Mouse (Mus musculus) hindbrain, embryonic 12.5 days (tissue): ENCODE data around the gene Vgll3. TPM values are rescaled to one million over a fixed set of nuclear protein-coding genes. Genes with fewer than 3 reads are reported as not detected.

ENCODE experiments used
- ATAC-seq: fragments of 200-750 bp; cut with Nextera tagmentation; 2 replicates; pipeline ENCODE4 v1.8.0; 2017; ENCODE audit warnings: moderate TSS enrichment; ENCODE audit not compliant: low FRiP score
- H3K27ac ChIP-seq: fragments of 300-500 bp; sonication (generic); 2 replicates; pipeline ENCODE4 v1.5.1; 2016; ENCODE audit warnings: mild to moderate bottlenecking
- H3K27me3 ChIP-seq: fragments of 300-500 bp; sonication (generic); 2 replicates; pipeline ENCODE4 v1.6.1; 2016; ENCODE audit warnings: mild to moderate bottlenecking
- H3K36me3 ChIP-seq: fragments of 300-500 bp; sonication (generic); 2 replicates; pipeline ENCODE4 v1.6.1; 2016; ENCODE audit warnings: mild to moderate bottlenecking
- H3K4me1 ChIP-seq: fragments of 300-500 bp; sonication (generic); 2 replicates; pipeline ENCODE4 v1.6.1; 2016
- H3K4me2 ChIP-seq: fragments of 300-500 bp; sonication (generic); replicated peaks from 2 replicates; pipeline ENCODE4 v1.6.1; 2016; ENCODE audit warnings: mild to moderate bottlenecking
- H3K4me3 ChIP-seq: fragments of 300-500 bp; sonication (generic); 2 replicates; pipeline ENCODE4 v1.5.1; 2016; ENCODE audit warnings: mild to moderate bottlenecking
- H3K9ac ChIP-seq: fragments of 300-500 bp; sonication (generic); 2 replicates; pipeline ENCODE4 v1.6.1; 2016; ENCODE audit warnings: mild to moderate bottlenecking, moderate library complexity
- H3K9me3 ChIP-seq: fragments of 300-500 bp; sonication (generic); replicated peaks from 2 replicates; pipeline ENCODE4 v1.6.1; 2016; ENCODE audit warnings: mild to moderate bottlenecking
- WGBS: fragments of 180-500 bp; shearing (Covaris S2); methylation state at CpG from one replicate; pipeline ENCODE4 v1.1.7; 2016; 5-methylcytosine and 5-hydroxymethylcytosine counted together
- polyA plus RNA-seq: library from polyadenylated mRNA; unstranded; fragments of >200 nt; fragmentation: Nextera tagmentation; extraction: Ambion mirVana; gene quantifications from 2 replicates; pipeline ENCODE4 v1.2.1, GENCODE M21; 2016

Vgll3 gene
- 10.9 and 12.8 TPM in 2 replicates for polyA plus RNA-seq

DNA sequence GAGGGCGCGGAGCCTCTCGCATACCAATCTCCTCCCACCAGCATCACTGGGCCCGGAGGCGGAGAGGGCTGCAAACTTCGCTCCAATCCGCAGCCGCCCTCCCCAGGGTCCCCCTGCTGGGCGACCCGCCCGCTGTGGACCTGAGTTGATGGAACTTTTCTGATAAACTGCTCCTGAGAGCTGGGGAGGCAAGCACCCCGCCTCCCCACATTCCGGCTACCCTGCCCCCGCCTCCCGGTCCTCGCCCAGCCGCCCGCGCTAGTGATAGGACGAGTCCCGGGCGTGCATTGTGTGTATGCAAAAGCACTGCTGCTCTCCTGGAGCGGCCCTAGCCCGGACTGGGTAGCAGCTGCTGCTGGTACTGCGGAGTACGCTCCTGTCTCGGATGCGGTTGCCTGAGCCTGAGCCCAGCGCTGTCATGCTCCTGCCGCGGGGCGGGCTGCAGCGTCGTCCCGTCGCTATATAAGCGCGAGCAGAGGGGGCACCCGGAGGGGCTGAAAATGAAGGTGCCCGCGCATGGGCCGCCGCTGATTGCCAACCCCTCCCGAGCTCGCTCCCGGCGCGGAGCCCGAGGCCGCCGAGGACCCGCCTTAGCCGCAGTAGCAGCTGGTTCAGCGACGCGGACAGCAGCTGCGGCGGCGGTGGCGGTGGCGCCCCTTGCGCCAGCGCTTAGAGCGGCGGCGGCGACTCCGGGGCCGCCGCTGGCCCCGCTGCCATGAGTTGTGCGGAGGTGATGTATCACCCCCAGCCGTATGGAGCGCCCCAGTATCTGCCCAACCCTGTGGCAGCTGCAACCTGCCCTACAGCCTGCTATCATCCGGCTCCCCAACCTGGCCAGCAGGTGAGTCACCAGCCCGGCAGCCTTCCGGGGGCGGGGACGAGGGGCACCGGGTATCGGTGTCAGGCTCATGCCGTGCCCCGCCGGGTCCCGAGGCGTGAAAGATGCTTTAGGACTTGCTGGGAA lies at the start of gene Vgll3:
TSS of gene Vgll3 (plus strand) at position 340 of the 964 bp plus-strand sequence.
- Histone ChIP-seq H3K36me3 (no peaks in the 10 kb centered on the region), H3K4me3 (peak within 1 kb of the TSS; percentile 67), H3K9me3 (no peaks in the 10 kb centered on the region), H3K9ac (peak within 1 kb of the TSS; percentile 71), H3K4me2 (peak within 1 kb of the TSS; percentile 96), H3K4me1 (peaks cover 8% of the 10 kb centered on the region), H3K27ac (peak within 1 kb of the TSS; percentile 85), H3K27me3 (peaks cover 7% of the 10 kb centered on the region)
- peak; percentile 100 for ATAC-seq
- WGBS: under 1% methylated on average over 85 of the region's 86 CpGs

DNA sequence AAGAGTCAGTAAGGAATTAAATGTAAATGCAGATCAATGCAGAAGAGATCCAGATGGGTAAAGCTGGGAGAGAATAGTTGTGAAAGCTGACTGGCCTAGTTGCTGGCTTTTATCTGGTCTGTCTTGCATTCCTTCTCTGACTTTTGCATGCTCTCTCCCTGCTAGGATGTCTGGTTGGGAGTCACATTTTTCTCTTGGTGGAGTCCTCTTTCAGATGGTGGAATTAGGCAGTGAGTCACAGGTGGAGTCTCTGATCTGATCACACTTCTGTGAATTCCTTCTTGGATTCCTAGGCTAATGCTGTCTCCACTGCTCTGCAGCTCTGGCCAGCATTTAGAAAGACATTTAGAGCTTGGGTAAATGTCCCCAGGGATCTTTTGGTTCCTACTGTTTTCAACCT lies 49.1 kb upstream of the Vgll3 start:
- no peak overlapping the region for H3K9ac ChIP-seq
- no peak overlapping the region for H3K4me3 ChIP-seq
- no peaks in the 10 kb centered on the region for H3K9me3 ChIP-seq
- no peaks in the 10 kb centered on the region for H3K27me3 ChIP-seq
- ATAC-seq: no peak
- H3K36me3 ChIP-seq: no peaks in the 10 kb centered on the region
- H3K4me1 ChIP-seq: no peaks in the 10 kb centered on the region
- H3K27ac ChIP-seq: no peak overlapping the region
- no peak overlapping the region for H3K4me2 ChIP-seq

DNA sequence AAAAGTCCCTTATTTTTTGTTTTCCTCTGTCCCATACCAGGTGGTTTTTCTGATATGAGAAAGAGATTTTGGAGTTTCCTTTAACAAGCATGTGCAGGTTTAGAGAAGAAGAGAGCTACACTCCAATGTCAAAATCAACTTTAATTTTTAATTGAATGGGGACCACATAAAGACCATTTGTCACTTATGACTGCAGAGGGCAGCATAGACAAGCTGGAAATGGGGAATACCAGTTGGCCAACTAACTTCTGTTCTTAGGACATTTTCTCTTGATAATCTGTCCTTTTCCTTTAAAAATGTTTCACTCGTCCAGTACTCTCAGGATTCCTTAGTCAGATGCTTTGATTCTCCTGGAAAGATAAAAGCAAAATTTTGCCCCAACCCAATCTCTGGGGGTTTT lies 29.1 kb upstream of the Vgll3 start:
- WGBS: 65% methylated on average over 1 of the region's 1 CpGs

DNA sequence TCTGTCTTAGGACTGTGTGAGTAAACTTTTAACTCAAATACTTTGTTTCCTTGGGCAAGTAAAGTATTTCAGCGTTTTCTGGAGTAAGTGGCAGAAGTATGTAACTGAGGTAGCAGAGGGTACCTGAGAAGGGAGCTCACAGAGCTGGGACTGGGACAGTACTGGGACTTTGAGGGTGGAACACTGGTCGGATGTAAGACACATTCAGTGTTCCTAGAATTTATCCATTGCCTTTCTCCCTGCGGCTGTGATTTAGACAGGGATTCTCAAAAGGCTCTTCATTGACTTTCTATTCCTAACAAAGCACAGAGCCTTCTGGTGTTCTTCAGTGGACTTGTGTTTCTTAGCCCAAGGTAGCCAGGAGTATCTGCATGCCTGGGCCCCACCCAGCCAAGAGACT lies 1.0 kb downstream of the Vgll3 start:
- no peaks in the 10 kb centered on the region for H3K36me3 ChIP-seq
- no peak overlapping the region for H3K27ac ChIP-seq
- peak overlapping the region; percentile 96 for H3K4me2 ChIP-seq
- 25% methylated on average over 3 of the region's 3 CpGs for WGBS
- peaks cover 8% of the 10 kb centered on the region for H3K4me1 ChIP-seq
- no peak overlapping the region for H3K9ac ChIP-seq
- no peaks in the 10 kb centered on the region for H3K9me3 ChIP-seq
- peak overlapping the region; percentile 67 for H3K4me3 ChIP-seq
- H3K27me3 ChIP-seq: peaks cover 7% of the 10 kb centered on the region
- ATAC-seq: no peak

More for the DNA sequence above, 29.1 kb upstream of the Vgll3 start:
- H3K4me2 ChIP-seq: no peak overlapping the region
- no peak overlapping the region for H3K4me3 ChIP-seq
- no peak overlapping the region for H3K27ac ChIP-seq
- no peaks in the 10 kb centered on the region for H3K36me3 ChIP-seq
- H3K9ac ChIP-seq: no peak overlapping the region
- no peaks in the 10 kb centered on the region for H3K9me3 ChIP-seq
- ATAC-seq: no peak
- no peaks in the 10 kb centered on the region for H3K4me1 ChIP-seq
- H3K27me3 ChIP-seq: no peaks in the 10 kb centered on the region

DNA sequence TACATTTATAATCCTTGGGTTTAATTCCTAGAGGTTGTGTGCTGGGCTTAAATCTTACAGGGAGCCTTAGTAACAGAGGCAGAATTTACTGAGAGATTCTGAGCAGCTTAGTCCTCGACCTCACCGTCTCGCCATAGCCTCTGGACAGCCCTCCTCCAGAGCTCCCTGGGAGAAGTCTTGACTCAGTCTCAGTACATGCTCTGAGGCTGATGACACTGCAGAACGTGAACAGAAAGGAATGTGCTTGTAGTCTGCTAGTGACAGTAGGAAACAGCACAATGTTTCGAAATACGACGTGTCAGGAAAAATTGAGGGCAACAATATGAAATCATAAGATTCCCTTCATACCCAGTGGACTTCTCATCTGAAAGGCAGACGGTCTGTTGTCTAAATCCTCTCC lies 3.7 kb downstream of the Vgll3 start:
- Histone ChIP-seq H3K9ac (no peak overlapping the region), H3K27ac (no peak overlapping the region), H3K4me2 (no peak overlapping the region), H3K27me3 (peaks cover 7% of the 10 kb centered on the region), H3K9me3 (no peaks in the 10 kb centered on the region), H3K4me1 (peaks cover 8% of the 10 kb centered on the region), H3K4me3 (no peak overlapping the region), H3K36me3 (no peaks in the 10 kb centered on the region)
- 76% methylated on average over 8 of the region's 8 CpGs for WGBS
- no peak for ATAC-seq

DNA sequence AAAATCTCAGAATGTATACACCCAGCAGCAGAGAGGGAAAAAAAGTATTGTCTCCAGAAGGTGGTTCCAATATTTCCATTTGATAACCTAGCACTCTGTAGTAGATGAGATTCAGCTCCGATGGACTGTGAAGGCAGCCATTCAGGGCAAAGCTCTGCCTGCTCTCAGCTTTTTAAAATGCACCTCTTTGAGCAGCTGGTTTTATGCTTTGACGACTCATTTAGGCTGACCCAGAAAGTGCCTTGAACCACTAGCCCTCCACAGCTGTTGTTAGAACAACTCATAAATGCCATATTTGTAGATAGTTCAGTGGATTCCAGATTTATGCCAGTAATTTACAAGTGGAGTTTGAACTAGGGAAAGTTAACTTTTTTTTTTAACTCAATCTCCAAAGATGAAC lies 5.7 kb downstream of the Vgll3 start:
- Histone ChIP-seq H3K4me1 (0 out of 2 replicates have a peak, but pooled peaks cover 1% of the 10 kb centered on the region), H3K9ac (no peak overlapping the region), H3K4me3 (no peak overlapping the region), H3K9me3 (no peaks in the 10 kb centered on the region), H3K27me3 (peaks cover 3% of the 10 kb centered on the region), H3K27ac (no peak overlapping the region), H3K36me3 (no peaks in the 10 kb centered on the region), H3K4me2 (no peak overlapping the region)
- ATAC-seq: no peak
- WGBS: 47% methylated on average over 2 of the region's 2 CpGs

DNA sequence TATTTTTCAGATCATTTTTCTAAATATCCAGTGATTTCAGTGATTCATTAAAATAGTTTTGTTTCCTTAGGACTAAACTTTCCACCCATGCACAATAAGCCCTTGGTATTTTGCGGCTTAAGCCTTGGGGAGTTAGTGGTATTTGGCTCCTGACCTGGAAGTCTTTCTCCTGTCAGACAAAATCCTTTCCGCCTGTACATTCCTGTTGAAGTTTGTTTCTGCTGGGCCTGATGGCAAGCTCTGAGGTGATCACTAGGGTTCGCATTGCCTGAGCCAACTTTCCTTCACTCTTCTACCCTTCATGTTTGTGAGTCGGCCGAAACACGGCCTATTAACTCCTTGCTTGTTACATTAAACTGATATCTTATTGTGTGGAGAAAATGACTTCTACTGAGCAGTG lies 8.7 kb downstream of the Vgll3 start:
- H3K9me3 ChIP-seq: no peaks in the 10 kb centered on the region
- WGBS: 87% methylated on average over 6 of the region's 6 CpGs

DNA sequence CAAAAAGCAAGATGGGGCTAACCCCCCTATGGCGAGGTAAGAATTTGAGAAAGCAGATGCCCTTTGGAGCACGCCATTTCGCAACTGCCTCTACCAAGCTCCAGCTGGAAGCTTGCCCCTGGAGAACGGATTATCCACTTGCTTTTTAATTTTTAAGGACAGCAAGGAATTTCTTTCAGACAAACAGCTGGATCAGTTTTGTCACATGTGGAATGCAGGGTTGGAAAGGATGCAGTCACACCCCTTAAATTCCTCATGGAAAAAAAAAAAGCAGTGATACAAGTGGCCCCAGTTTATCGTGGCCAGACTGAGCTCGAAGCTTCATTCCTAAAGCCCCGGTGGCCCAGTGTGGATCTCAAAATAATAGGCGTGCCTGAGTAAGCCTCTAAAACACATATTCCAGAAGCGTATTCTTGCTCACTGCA lies 13.1 kb downstream of the Vgll3 start:
- Histone ChIP-seq H3K9ac (no peak overlapping the region), H3K4me3 (no peak overlapping the region), H3K4me1 (no peaks in the 10 kb centered on the region), H3K27ac (no peak overlapping the region), H3K9me3 (no peaks in the 10 kb centered on the region), H3K27me3 (no peaks in the 10 kb centered on the region), H3K36me3 (no peaks in the 10 kb centered on the region), H3K4me2 (no peak overlapping the region)
- ATAC-seq: no peak
- WGBS: 78% methylated on average over 9 of the region's 9 CpGs

More for the DNA sequence above, 8.7 kb downstream of the Vgll3 start:
- no peak overlapping the region for H3K4me2 ChIP-seq
- H3K27ac ChIP-seq: no peak overlapping the region
- H3K4me1 ChIP-seq: no peaks in the 10 kb centered on the region
- ATAC-seq: no peak
- no peaks in the 10 kb centered on the region for H3K27me3 ChIP-seq
- H3K9ac ChIP-seq: no peak overlapping the region
- H3K4me3 ChIP-seq: no peak overlapping the region
- H3K36me3 ChIP-seq: no peaks in the 10 kb centered on the region

DNA sequence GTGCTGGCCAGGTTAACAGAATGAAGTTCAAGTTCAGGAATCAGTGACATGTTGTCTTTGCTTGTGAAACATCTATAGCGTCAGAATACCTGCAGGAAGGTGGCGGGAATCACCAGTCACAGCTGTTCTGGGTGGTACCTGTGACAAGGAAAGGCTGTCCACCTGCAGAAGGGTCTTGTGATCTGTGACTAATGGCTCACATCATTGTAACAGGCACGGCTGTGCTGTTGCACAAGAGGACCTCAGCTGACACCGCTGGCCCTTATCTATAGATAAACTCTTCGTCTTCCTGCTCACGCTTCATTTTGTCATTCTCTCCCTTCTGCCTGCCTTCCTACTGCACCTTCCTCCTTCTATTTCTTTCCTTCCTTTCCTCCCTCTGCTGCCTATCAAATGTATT lies 14.0 kb downstream of the Vgll3 start:
- no peaks in the 10 kb centered on the region for H3K36me3 ChIP-seq
- no peak overlapping the region for H3K9ac ChIP-seq
- no peaks in the 10 kb centered on the region for H3K4me1 ChIP-seq
- H3K4me2 ChIP-seq: no peak overlapping the region
- ATAC-seq: no peak
- WGBS: 92% methylated on average over 6 of the region's 6 CpGs
- H3K4me3 ChIP-seq: no peak overlapping the region
- H3K27ac ChIP-seq: no peak overlapping the region
- no peaks in the 10 kb centered on the region for H3K27me3 ChIP-seq
- no peaks in the 10 kb centered on the region for H3K9me3 ChIP-seq

DNA sequence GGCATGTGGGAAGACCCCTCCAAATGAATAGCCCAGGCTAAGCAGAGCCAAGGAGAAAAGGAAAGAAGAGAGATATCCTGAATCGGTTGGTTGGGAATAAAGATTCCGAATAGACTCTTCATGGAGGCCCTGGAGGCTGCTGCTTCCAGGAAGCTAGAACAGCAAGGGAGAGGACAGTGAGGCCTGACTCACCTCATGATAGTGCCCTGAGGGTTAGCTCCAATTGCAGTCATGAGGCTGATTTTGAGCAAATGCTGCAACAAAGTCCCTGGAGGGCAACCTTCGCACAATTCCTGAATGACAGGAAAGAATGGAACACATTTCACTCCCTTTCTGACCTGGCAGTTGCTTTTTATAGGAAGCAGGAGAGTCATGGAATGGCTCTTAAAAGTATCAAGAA lies 19.7 kb downstream of the Vgll3 start:
- H3K4me3 ChIP-seq: no peak overlapping the region
- no peaks in the 10 kb centered on the region for H3K9me3 ChIP-seq
- ATAC-seq: no peak
- H3K27me3 ChIP-seq: no peaks in the 10 kb centered on the region
- H3K36me3 ChIP-seq: no peaks in the 10 kb centered on the region
- WGBS: 82% methylated on average over 3 of the region's 3 CpGs
- no peak overlapping the region for H3K9ac ChIP-seq
- H3K4me2 ChIP-seq: no peak overlapping the region
- H3K27ac ChIP-seq: no peak overlapping the region
- no peaks in the 10 kb centered on the region for H3K4me1 ChIP-seq

DNA sequence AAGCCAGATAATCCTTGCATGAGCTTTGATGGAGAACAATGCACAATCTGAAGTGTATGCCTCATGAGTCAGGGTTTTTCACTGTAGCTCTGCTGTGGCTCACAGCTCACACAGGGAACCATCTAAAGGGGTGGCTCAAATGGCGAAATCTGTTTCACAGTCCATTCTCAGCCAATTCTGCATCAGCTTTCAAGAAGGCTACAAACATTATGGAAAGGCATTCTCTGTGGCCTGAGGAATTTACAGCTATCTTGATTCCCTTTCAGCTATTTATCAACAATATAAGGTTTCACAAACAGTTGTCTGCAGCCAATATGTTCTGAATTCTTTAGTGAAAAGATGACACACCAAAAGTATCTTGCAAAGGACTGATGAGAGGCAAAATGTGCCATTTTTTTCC lies 35.1 kb downstream of the Vgll3 start:
- WGBS: 76% methylated on average over 1 of the region's 1 CpGs
- Histone ChIP-seq H3K4me1 (no peaks in the 10 kb centered on the region), H3K4me2 (no peak overlapping the region), H3K4me3 (no peak overlapping the region), H3K9me3 (no peaks in the 10 kb centered on the region), H3K36me3 (no peaks in the 10 kb centered on the region), H3K27ac (no peak overlapping the region), H3K9ac (no peak overlapping the region), H3K27me3 (no peaks in the 10 kb centered on the region)
- ATAC-seq: no peak

DNA sequence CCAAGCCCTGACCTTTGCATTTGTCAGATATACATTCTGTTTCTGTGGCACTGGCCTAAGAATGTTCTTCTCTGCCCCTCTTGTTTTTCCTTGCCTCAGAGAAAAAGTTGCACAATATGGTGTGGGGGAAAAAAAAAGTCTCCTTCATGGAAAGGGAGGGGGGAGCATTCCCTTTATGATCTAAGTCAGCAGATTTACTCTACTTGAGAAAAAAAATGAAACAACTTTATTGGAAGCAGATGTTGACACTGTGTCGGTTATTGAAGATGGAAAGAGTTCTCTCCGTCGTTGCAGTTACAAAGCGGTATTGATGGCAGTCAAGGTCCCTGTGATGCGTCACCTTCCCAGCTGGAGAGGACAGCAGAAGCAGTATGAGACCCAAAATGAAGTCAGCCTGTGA lies 49.4 kb downstream of the Vgll3 start:
- no peak for ATAC-seq
- H3K4me1 ChIP-seq: no peaks in the 10 kb centered on the region
- WGBS: 66% methylated on average over 5 of the region's 5 CpGs

DNA sequence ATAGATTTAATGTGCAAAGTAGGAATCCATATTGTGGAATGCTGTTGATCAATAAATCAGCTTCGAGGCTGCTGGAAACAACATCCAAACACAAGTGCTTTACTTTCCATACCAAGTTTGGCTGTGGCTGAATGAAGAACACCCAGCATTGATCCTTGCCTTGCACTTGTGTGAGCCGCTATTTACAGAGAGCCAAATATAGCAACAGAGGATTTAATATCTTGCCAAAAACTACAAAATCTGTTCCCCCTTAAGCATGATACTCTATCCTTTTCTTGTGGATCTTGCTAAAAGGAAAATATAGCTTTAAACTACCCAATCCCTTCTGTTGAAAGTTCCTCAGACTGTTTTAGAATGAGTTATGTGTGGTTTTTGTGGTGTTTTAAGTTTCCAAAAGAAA lies 52.9 kb downstream of the Vgll3 start:
- H3K4me1 ChIP-seq: no peaks in the 10 kb centered on the region
- H3K27me3 ChIP-seq: no peaks in the 10 kb centered on the region
- no peaks in the 10 kb centered on the region for H3K9me3 ChIP-seq
- H3K9ac ChIP-seq: no peak overlapping the region
- no peak overlapping the region for H3K27ac ChIP-seq
- H3K4me3 ChIP-seq: no peak overlapping the region
- no peaks in the 10 kb centered on the region for H3K36me3 ChIP-seq
- H3K4me2 ChIP-seq: no peak overlapping the region
- no peak for ATAC-seq
- 81% methylated on average over 2 of the region's 2 CpGs for WGBS

More for the DNA sequence above, 49.4 kb downstream of the Vgll3 start:
- Histone ChIP-seq H3K9me3 (no peaks in the 10 kb centered on the region), H3K36me3 (no peaks in the 10 kb centered on the region), H3K27ac (no peak overlapping the region), H3K4me3 (no peak overlapping the region), H3K9ac (no peak overlapping the region), H3K27me3 (no peaks in the 10 kb centered on the region), H3K4me2 (no peak overlapping the region)
